Mouse (Mus musculus) CD4-positive naive resting alpha-beta T cell, adult 57 days (primary cell): Measurements from ENCODE around the gene Tbc1d24. TPM values are rescaled to one million over a fixed set of nuclear protein-coding genes. Genes with fewer than 3 reads are reported as not detected.

ENCODE experiments used
- total RNA-seq: library from RNA; stranded (reverse); gene quantifications from one replicate; pipeline ENCODE4 v1.2.4, GENCODE M21; 2023

Gene Tbc1d24
- 1.2 TPM for total RNA-seq

DNA sequence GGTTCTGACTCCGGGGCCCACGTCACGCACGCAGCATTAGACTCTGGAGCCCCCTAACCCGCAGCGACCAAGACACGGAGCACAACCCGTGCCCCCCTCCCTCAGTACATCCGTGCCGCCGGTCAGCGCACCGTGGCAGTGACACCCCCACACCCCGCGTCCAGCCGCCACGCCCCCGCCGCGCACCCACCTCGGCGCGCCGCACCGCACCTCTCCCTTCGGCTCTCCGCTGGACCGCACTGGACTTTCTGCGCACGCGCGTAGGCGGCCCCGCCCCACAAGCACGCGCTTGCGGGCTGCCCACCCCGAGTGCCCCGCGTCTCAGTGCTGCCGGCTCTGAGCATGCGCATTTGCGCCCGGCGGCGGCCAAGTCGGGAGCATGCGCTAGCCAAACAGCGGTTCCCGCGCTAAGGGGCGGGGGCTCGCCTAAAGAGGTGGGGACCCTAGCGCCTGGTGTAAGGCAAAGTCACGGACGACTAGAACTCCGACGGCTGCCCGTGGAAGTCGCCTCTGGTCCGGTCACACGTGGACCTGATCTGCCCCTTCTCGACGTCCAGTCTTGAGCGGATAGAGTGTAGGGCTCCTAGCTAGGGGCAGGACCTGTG lies at the start of gene Tbc1d24:
Gene Tbc1d24, minus strand, starts transcription at position 279 of the 605 bp plus-strand sequence.

DNA sequence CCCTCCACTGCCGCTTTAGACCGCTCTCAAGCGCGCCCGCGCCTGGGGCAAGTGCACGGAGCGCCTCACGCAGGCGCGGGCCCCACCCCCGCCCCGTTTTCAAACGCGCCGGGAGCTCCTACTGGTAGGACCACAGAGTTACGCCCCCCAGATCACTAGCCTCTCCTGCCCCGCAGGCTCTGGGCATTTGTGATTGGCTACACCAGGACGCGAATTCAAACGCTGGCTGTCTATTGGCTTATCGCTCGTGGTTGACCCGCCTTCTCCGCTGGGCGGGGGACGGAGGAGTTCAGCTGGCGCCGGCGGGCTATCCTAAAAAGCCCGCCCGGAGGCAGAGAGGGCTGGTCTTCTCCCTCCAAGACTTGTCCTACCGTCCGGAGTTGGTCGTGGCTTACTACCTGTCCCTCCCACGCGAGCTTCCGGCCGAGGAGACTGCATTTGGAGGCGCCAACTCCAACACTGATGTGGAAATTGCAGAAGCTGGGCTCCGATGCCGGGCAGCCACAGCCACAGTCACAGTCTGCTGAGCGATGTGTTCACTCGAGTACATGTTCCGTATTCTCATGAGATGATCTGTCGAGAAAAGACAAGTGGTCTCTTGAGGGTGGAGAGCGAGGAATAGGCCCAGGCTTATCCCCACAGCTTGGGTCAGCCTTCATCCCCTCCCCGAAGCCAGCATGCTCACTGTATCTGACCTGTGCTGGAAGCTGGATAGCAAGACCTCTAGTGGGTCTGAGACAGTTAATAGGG lies 46.1 kb upstream of the Tbc1d24 start, which contains the start of gene Ccnf:
Gene Ccnf, minus strand, starts transcription at position 165 of the 750 bp plus-strand sequence.

DNA sequence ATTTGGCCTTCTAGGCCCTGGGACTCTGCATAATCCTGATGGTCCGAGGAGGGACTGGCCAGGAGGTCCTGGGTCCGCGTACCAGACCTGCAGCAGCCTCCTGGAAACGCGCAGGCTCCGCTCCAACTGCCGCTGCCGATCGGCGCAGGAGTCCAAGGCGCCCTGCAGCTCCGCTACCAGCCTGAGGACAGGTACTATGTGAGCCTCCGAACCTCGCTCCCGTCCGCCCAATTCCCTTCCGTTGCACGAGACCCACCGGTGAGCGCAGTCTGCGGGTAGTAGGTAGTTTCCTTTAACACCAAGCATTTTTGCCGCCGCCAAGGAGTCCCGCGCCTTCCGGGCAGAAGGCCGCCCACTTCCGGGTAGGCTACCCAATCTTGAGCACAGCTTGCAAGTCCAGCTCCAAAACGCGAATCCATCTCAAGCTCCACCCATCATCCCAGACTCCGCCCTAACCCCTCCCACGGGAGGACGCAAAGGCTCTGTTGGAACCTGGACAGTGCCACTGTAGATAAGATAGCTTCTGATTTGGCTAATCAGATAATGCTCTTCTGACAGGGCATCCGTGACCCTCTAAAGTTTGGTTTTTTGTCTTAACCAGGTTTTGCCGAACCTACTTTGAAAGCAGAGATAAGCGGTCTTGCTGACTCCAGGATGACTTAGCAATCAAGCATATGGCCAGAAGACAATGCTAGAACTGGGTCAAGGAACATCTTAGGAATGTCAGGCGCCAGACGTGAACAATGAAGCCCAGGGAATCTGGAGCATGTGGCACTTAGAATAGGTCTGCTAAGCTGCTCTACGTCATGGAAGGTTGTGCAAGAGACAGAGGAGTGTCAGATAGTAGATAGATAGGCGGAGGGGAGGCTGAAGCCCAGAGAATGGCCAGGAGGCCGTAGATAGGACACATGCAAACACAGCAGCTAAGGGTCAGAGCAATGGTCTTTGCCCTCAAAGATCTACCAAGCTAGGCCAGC lies 15.4 kb upstream of the Tbc1d24 start, which contains the start of gene Tedc2:
Gene Tedc2, minus strand, starts transcription at position 417 of the 977 bp plus-strand sequence.

DNA sequence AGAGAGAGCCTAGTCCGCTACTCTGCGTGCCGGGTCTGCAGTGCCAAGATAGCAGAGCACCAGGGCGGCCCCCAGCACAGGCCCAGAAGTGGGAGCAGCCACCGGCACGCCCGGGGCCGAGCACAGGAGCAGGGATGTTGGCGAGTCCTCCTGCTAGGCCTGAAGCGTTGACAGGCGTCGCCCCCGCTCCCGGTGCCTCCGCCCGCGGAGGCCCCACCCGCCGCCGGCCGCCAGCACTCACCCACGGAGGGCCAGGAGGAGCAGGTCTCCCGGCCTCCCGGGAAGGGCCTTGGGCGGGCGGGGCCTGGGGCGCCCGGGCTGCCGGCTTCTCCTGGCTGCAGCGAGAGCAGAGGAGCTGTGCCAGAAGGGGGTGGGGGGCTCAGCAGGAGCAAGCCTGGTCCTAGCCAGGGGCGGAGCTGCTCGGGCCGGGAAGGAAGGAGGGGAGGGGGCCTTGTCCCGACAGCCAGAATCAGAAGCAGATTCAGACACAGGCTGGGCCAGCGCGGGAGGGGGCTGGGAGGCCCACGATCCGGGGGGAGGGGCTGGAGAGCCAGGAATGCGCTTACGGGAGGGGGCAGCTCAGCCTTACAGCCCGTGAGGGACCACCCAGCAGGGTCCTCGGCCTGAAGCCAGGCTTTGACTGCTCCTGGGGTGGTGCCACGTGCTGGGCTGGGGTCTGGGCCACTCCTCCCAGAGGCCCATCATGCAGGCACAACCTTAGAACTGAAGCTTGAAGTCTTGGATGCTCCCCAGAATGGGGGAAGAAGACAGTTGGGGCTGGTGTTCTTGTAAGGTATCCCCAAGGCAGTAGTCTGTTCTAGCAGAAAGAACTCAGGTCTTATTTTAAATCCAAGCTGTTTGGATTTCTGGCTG lies 3.9 kb upstream of the Tbc1d24 start, which contains the start of gene Ntn3:
Gene Ntn3, minus strand, starts transcription at position 489 of the 873 bp plus-strand sequence.

DNA sequence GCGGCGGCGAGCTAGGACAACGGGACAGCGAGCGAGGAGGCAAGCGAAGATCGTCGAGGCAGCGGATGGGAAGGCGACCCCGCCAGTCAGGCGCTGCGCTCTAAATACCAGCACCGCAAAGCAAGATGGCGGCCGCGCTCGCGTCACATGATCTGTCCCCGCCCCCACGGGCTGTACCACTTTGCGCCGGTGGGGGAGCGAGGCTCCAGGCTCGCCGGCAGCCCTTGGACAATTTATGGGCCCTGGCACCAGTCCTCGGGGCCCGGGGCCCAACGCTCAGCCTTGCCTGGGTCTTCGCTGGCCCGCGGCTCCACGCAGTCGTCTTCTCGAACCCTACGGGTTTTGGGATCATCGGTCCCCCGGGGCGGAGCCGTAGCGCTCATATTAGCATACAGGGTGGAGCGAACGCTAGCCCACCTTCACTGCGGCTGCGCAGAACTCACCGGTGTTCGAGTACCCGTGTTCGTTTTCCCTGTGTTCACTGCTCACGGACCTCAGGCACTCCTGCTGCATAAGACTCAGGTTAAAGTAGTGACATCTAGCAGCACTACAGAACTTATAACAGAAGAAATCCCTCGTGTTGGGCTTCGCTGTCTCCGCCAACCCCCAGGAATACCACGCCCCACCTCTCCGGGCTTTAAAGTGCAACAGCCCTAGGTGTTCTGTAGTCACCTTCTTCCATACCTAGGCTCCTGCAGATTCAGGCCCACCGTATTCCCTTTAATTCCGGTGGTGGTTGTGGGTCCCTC lies 35.9 kb downstream of the Tbc1d24 start, which contains the start of gene Atp6v0c:
Gene Atp6v0c, minus strand, starts transcription at position 386 of the 749 bp plus-strand sequence.

DNA sequence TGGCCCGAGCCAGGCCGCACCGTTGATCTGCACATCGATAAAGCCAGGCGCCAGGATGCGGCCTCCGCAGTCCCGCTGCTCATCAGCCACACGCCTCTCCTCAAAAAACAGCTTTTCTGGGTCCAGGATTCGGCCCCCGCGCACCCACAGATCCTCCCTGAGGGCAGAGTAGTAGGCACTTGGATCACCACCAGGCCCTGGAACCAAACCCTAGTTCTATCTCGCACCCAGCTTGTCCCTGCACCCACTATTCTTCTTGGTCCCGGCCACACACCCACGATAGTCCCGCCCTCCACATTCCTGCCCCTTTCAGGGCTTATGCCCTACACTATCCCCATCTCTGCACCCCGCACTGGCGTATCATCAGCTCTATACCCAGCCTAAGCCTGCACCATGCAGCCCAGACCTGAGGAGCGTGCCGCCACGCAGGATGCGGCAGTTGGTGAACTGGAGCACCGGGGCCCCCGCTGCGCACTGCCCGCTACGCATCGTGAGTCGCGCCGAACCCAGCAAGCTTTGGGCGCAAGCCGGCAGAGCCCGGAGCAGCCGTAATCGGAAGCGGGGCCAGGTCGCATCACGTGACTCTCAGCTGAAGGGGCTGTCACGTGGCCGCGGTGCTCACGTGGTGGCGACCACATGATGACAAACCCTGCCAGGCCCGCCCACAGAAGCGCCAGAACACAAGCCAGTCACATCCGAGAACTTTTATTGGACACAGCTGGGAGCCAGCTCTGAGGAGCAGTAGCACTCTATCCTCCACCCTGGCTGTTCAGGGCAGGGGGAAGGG lies 42.0 kb downstream of the Tbc1d24 start, which contains the start of gene Amdhd2:
Gene Amdhd2, minus strand, starts transcription at position 591 of the 787 bp plus-strand sequence.

DNA sequence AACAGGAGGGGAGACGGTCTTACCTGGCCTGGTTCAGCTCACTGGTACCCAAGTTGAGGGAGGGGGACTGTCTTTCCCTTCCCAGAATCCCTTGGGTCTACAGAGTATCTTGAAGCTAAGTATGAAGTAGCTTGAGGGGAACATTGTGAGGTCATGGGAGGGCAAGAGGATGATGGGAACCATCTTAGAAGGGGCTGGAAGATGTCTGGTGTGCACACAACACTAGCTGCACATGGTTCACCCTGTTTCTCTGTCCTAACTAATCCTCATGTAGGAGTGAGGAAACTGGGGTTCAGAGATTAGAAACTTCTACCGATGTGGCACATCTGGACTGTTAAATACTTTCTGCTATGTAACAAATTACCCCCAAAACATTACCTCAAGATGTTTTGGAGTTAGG lies 54.5 kb downstream of the Tbc1d24 start, which contains the start of gene Pdpk1:
Gene Pdpk1, minus strand, starts transcription at position 101 of the 400 bp plus-strand sequence.

Other genes starting within 250 kb of the Tbc1d24 start
- gene Prss30, start 225.0 kb downstream of the Tbc1d24 start, total RNA-seq = not detected
- not detected for gene Prss22, start 207.5 kb downstream of the Tbc1d24 start, total RNA-seq
- not detected for gene Prss27, start 167.4 kb downstream of the Tbc1d24 start, total RNA-seq
- 32.5 TPM for gene Kctd5, start 132.1 kb downstream of the Tbc1d24 start, total RNA-seq
- gene Pdpk1, start 54.6 kb downstream of the Tbc1d24 start, total RNA-seq = 97.8 TPM
- gene Amdhd2, start 41.8 kb downstream of the Tbc1d24 start, total RNA-seq = 27.0 TPM
- gene Atp6v0c, start 35.9 kb downstream of the Tbc1d24 start, total RNA-seq = 171 TPM
- not detected for gene Ntn3, start 4.0 kb upstream of the Tbc1d24 start, total RNA-seq
- gene Tedc2, start 15.3 kb upstream of the Tbc1d24 start, total RNA-seq = 4.6 TPM
- 3.2 TPM for gene Ccnf, start 45.9 kb upstream of the Tbc1d24 start, total RNA-seq
- gene Abca17, start 145.5 kb upstream of the Tbc1d24 start, total RNA-seq = not detected
- 43.5 TPM for gene Abca3, start 146.4 kb upstream of the Tbc1d24 start, total RNA-seq
- gene Rnps1, start 209.0 kb upstream of the Tbc1d24 start, total RNA-seq = 178 TPM
- 16.9 TPM for gene Eci1, start 221.1 kb upstream of the Tbc1d24 start, total RNA-seq
- gene Dnase1l2, start 237.5 kb upstream of the Tbc1d24 start, total RNA-seq = 5.4 TPM